In genomic region chr19:18644084-18644483, GRCm38 (mm10) we compare ENCODE assay signal across 22 mouse cellular contexts. TPM values are rescaled to one million over a fixed set of nuclear protein-coding genes. Genes with fewer than 3 reads are reported as not detected.
A peak's percentile ranks its signal among the peaks of the same experiment; 100 is the strongest.
DNase-seq lines count a peak whose midpoint lies in the region; ATAC-seq and TF ChIP-seq lines count a peak whose summit lies in the region.
"Had no signal": no experiment of that assay in that cellular context is flagged by ENCODE, and none has a peak within 500 bp of the region (broad histone marks: within the 10 kb centered on the region; RNA-seq: fewer than 3 reads in every experiment).

No protein-coding gene starts in this region.

- no peaks in the 10 kb centered on the region; the same call in 1 of the 2 replicates for H3K79me2 ChIP-seq in MEL (ENCODE audit: control insufficient read depth, insufficient read depth, low read length, poor library complexity)

- no peak for TF ChIP-seq RAD21 in MEL (IDR thresholded peaks at IDR 0.05; ENCODE audit: low read depth, low read length)

- peak; percentile 43 to 61; a peak in 2 of 4 replicates for TF ChIP-seq POLR2A in MEL (IDR thresholded peaks at IDR 0.05; ENCODE audit: control insufficient read depth in 1 of 2, insufficient read depth in 1 of 2, low read depth in 1 of 2, low read length in 2 of 2, poor library complexity in 1 of 2)

- H3K27me3 ChIP-seq in MEL (ENCODE audit: control insufficient read depth in 1 of 2, insufficient read depth in 2 of 2, low read length in 2 of 2): no peaks in the 10 kb centered on the region
- H3K27me3 ChIP-seq in intestine, embryonic 16.5 days (replicated peaks; ENCODE audit: control insufficient read depth, insufficient read depth, low read length): no peaks in the 10 kb centered on the region
- no peaks in the 10 kb centered on the region for H3K27me3 ChIP-seq in liver, postnatal 0 days (ENCODE audit: insufficient read depth, low read length)
- H3K27me3 ChIP-seq: forebrain, embryonic 13.5 days; hindbrain, embryonic 15.5 days; Patski had no signal

- no peak overlapping the region for H3K4me2 ChIP-seq in intestine, embryonic 16.5 days (ENCODE audit: low read depth, low read length)
- peak overlapping the region; percentile 39 for H3K4me2 ChIP-seq in liver, postnatal 0 days (ENCODE audit: low read depth, low read length)
- H3K4me2 ChIP-seq: forebrain, embryonic 13.5 days; heart, embryonic 11.5 days; hindbrain, embryonic 15.5 days had no signal

- H3K4me1 ChIP-seq in MEL (ENCODE audit: control insufficient read depth in 1 of 2, insufficient read depth in 2 of 2, low read length in 2 of 2): peaks cover 29 to 35% of the 10 kb centered on the region in 2 experiments
- H3K4me1 ChIP-seq in intestine, embryonic 16.5 days (ENCODE audit: control insufficient read depth, insufficient read depth, low read length): no peaks in the 10 kb centered on the region
- H3K4me1 ChIP-seq in liver, postnatal 0 days (ENCODE audit: insufficient read depth): 0 out of 2 replicates have a peak, but pooled peaks cover 3% of the 10 kb centered on the region
- H3K4me1 ChIP-seq: forebrain, embryonic 13.5 days; hindbrain, embryonic 15.5 days had no signal

- peak overlapping the region in 1 of 2 experiments; percentile 36; a peak in 1 of 4 replicates for H3K4me3 ChIP-seq in MEL (ENCODE audit: control insufficient read depth in 1 of 2, insufficient read depth in 1 of 2, low read depth in 2 of 2, low read length in 2 of 2)
- no peak overlapping the region for H3K4me3 ChIP-seq in intestine, embryonic 16.5 days (ENCODE audit: low read length)
- no peak overlapping the region for H3K4me3 ChIP-seq in liver, postnatal 0 days (ENCODE audit: low read depth, low read length)
- H3K4me3 ChIP-seq: forebrain, embryonic 13.5 days; hindbrain, embryonic 15.5 days had no signal

- no peaks in the 10 kb centered on the region for H3K9me3 ChIP-seq in MEL (replicated peaks; ENCODE audit: insufficient read depth, low read length)
- H3K9me3 ChIP-seq in intestine, embryonic 16.5 days (ENCODE audit: control insufficient read depth, low read length): no peaks in the 10 kb centered on the region
- no peaks in the 10 kb centered on the region for H3K9me3 ChIP-seq in liver, postnatal 0 days (ENCODE audit: low read length)
- H3K9me3 ChIP-seq: forebrain, embryonic 13.5 days; hindbrain, embryonic 15.5 days had no signal

- H3K36me3 ChIP-seq in MEL (ENCODE audit: control insufficient read depth in 1 of 2, insufficient read depth in 2 of 2, low read length in 2 of 2): peaks cover 10 to 51% of the 10 kb centered on the region in 2 experiments
- H3K36me3 ChIP-seq in intestine, embryonic 16.5 days (ENCODE audit: control insufficient read depth, insufficient read depth, low read length): no peaks in the 10 kb centered on the region
- H3K36me3 ChIP-seq in liver, postnatal 0 days (replicated peaks; ENCODE audit: insufficient read depth, low read length): peaks cover 5% of the 10 kb centered on the region; the same call in 1 of the 2 replicates
- H3K36me3 ChIP-seq: hindbrain, embryonic 15.5 days had no signal

- peak; percentile 55; the same call in 1 of the 2 replicates for ATAC-seq in intestine, embryonic 16.5 days
- ATAC-seq in liver, postnatal 0 days: peak; percentile 91
- ATAC-seq: activated CD4-positive, CD25-positive, alpha-beta regulatory T cell, adult 4 months; forebrain, embryonic 13.5 days; midbrain, embryonic 16.5 days; Patski had no signal

- intact Hi-C loops in heart, postnatal 36 days (cut with DNase I): loop anchor here (5.0 kb wide), 1 partner anchor 68 kb away; the partner anchor contains the start of gene D030056L22Rik

- no peak for TF ChIP-seq CTCF in MEL (IDR thresholded peaks at IDR 0.05 in 2 of 3, conservative IDR thresholded peaks at IDR 0.05 in 1 of 3; ENCODE audit: control insufficient read depth in 1 of 3, insufficient read depth in 1 of 3, low read depth in 2 of 3, low read length in 3 of 3, poor library complexity in 1 of 3, severe bottlenecking in 1 of 3)
- TF ChIP-seq CTCF in liver, postnatal 0 days (IDR thresholded peaks at IDR 0.05; ENCODE audit: low read depth): no peak

- TF ChIP-seq EP300 in MEL (IDR thresholded peaks at IDR 0.05; ENCODE audit: low read depth in 1 of 2, low read length in 2 of 2): peak; percentile 46 to 77; a peak in 2 of 4 replicates
- peak; percentile 31; the same call in 1 of the 2 replicates for TF ChIP-seq EP300 in liver, postnatal 0 days (IDR thresholded peaks at IDR 0.05; ENCODE audit: low read depth)

- 68% methylated on average over 6 of the region's 6 CpGs for WGBS in intestine, embryonic 16.5 days
- WGBS in liver, postnatal 0 days (ENCODE audit: insufficient replicate concordance): 44% methylated on average over 6 of the region's 6 CpGs

- DNase-seq in heart, adult 11 months: peak; percentile 15
- no peak for DNase-seq in heart, postnatal 36 days
- DNase-seq in MEL (ENCODE audit: low read depth, low spot score): peak; percentile 92
- DNase-seq in liver, postnatal 0 days: peak; percentile 36
- no peak for DNase-seq in lung, postnatal 14 days
- DNase-seq in thymus, postnatal 36 days: no peak
- no peak for DNase-seq in left cerebral cortex, adult 18-20 months (ENCODE audit: low spot score in 2 of 2)
- DNase-seq: adrenal gland, postnatal 14 days; cerebellum, postnatal 14 days; gastrocnemius, postnatal 36 days; kidney, adult 18-20 months; kidney, postnatal 25 days; layer of hippocampus, adult 9-11 months; lung, postnatal 4 days; spleen, adult 18-20 months had no signal

- H3K9ac ChIP-seq in MEL (ENCODE audit: control insufficient read depth, low read depth, low read length, poor library complexity, severe bottlenecking): peak overlapping the region; percentile 59
- H3K9ac ChIP-seq in intestine, embryonic 16.5 days (ENCODE audit: low read depth, low read length): no peak overlapping the region
- H3K9ac ChIP-seq in liver, postnatal 0 days (replicated peaks): no peak overlapping the region
- H3K9ac ChIP-seq: forebrain, embryonic 13.5 days; hindbrain, embryonic 15.5 days had no signal

- H3K27ac ChIP-seq in MEL (ENCODE audit: control insufficient read depth, low read depth, low read length): peak overlapping the region; percentile 98
- no peak overlapping the region for H3K27ac ChIP-seq in intestine, embryonic 16.5 days (ENCODE audit: low read length)
- peak overlapping the region; percentile 70; the same call in 1 of the 2 replicates for H3K27ac ChIP-seq in liver, postnatal 0 days (ENCODE audit: low read depth)
- H3K27ac ChIP-seq: forebrain, embryonic 13.5 days; hindbrain, embryonic 15.5 days had no signal

TF ChIP-seq in MEL, 35 proteins besides CTCF, POLR2A, EP300 and RAD21 (continues in another document):
- TF ChIP-seq ZC3H11A (IDR thresholded peaks at IDR 0.05; ENCODE audit: low read depth, low read length) (no peak), CHD1 (IDR thresholded peaks at IDR 0.05; ENCODE audit: low read depth, low read length) (no peak), CHD2 (IDR thresholded peaks at IDR 0.05; ENCODE audit: low read length) (no peak), NELFE (IDR thresholded peaks at IDR 0.05; ENCODE audit: low read depth, low read length) (peak; percentile 46; the same call in 1 of the 2 replicates), GATA1 (IDR thresholded peaks at IDR 0.05; ENCODE audit: low read depth, low read length) (peak; percentile 84), MAX (IDR thresholded peaks at IDR 0.05; ENCODE audit: low read length) (peak; percentile 78), USF1 (IDR thresholded peaks at IDR 0.05; ENCODE audit: low read depth, low read length) (peak; percentile 97), KAT2A (conservative IDR thresholded peaks at IDR 0.05; ENCODE audit: low read depth, low read length) (no peak), ELF1 (IDR thresholded peaks at IDR 0.05; ENCODE audit: low read depth, low read length) (no peak), MYB (IDR thresholded peaks at IDR 0.05; ENCODE audit: low read depth, low read length) (0 out of 2 replicates have a peak, but pooled peaks have one; percentile 17), MAFK (IDR thresholded peaks at IDR 0.05; ENCODE audit: borderline replicate concordance, low read depth, low read length) (no peak), NRF1 (IDR thresholded peaks at IDR 0.05; ENCODE audit: insufficient read depth, low read depth, low read length, poor library complexity, severe bottlenecking) (no peak), JUND (IDR thresholded peaks at IDR 0.05; ENCODE audit: low read depth, low read length) (0 out of 2 replicates have a peak, but pooled peaks have one; percentile 65), GABPA (IDR thresholded peaks at IDR 0.05; ENCODE audit: low read depth, low read length) (no peak), MAZ (IDR thresholded peaks at IDR 0.05; ENCODE audit: low read depth, low read length) (no peak), RCOR1 (IDR thresholded peaks at IDR 0.05; ENCODE audit: low read depth, low read length) (peak; percentile 12; the same call in 1 of the 2 replicates)

RNA-seq across cellular contexts. Expression of gene Nmrk1, which starts 12.3 kb away (rescaled TPM):
- total RNA-seq in heart, postnatal 36 days (2021): 1 to 10 TPM; 2.6 to 3.0 TPM
- 22.5 and 25.1 TPM in 2 replicates for total RNA-seq in MEL (2012; rRNA removed)
- 10 to 100 TPM in 1 of 2 experiments, not detected in 1; 18.5 TPM for polyA plus RNA-seq in MEL (2012; ENCODE audit: insufficient read depth in 1 of 2, insufficient read length in 2 of 2, low read depth in 1 of 2, low replicate concordance in 2 of 2, missing spikeins in 1 of 2)
- polyA plus RNA-seq in intestine, embryonic 16.5 days (2015; fragmentation: Nextera tagmentation; extraction: Ambion mirVana): 10.2 TPM in 2 replicates
- polyA plus RNA-seq in liver, postnatal 0 days (2015; fragmentation: Nextera tagmentation; extraction: Ambion mirVana): 10.9 and 12.6 TPM in 2 replicates
- total RNA-seq in left cerebral cortex, adult 18-20 months (2021): 1 to 10 TPM; 5.8 to 5.9 TPM

RNA-seq across cellular contexts. Expression of gene Ostf1, which starts 12.5 kb away (rescaled TPM):
- 10 to 100 TPM; 37.8 to 42.5 TPM for total RNA-seq in heart, postnatal 36 days (2021)
- total RNA-seq in MEL (2012; rRNA removed): 152 and 162 TPM in 2 replicates
- polyA plus RNA-seq in MEL (2012; ENCODE audit: insufficient read depth in 1 of 2, insufficient read length in 2 of 2, low read depth in 1 of 2, low replicate concordance in 2 of 2, missing spikeins in 1 of 2): 100 to 1,000 TPM in 1 of 2 experiments, not detected in 1; 117 TPM
- 106 and 108 TPM in 2 replicates for polyA plus RNA-seq in intestine, embryonic 16.5 days (2015; fragmentation: Nextera tagmentation; extraction: Ambion mirVana)
- polyA plus RNA-seq in liver, postnatal 0 days (2015; fragmentation: Nextera tagmentation; extraction: Ambion mirVana): 87.5 and 93.7 TPM in 2 replicates
- total RNA-seq in left cerebral cortex, adult 18-20 months (2021): 10 to 100 TPM; 14.0 to 16.2 TPM

RNA-seq across cellular contexts. Expression of gene Carnmt1, which starts 26.5 kb away (rescaled TPM):
- 10 to 100 TPM; 32.2 to 35.5 TPM for total RNA-seq in heart, postnatal 36 days (2021)
- total RNA-seq in MEL (2012; rRNA removed): 15.4 and 16.4 TPM in 2 replicates
- 10 to 100 TPM in 1 of 2 experiments, not detected in 1; 23.3 TPM for polyA plus RNA-seq in MEL (2012; ENCODE audit: insufficient read depth in 1 of 2, insufficient read length in 2 of 2, low read depth in 1 of 2, low replicate concordance in 2 of 2, missing spikeins in 1 of 2)
- 13.7 and 15.6 TPM in 2 replicates for polyA plus RNA-seq in intestine, embryonic 16.5 days (2015; fragmentation: Nextera tagmentation; extraction: Ambion mirVana)
- 13.2 and 15.5 TPM in 2 replicates for polyA plus RNA-seq in liver, postnatal 0 days (2015; fragmentation: Nextera tagmentation; extraction: Ambion mirVana)
- 10 to 100 TPM; 10.4 to 11.5 TPM for total RNA-seq in left cerebral cortex, adult 18-20 months (2021)

Comparison
In these comparisons a context has a peak if more than half of its experiments do, and no peak if none do; other contexts are left out.
1. DNase-seq: peak in heart, adult 11 months (single experiment), MEL (single experiment) and liver, postnatal 0 days (single experiment); none in heart, postnatal 36 days (0 of 2), lung, postnatal 14 days (single experiment), thymus, postnatal 36 days (0 of 2) and left cerebral cortex, adult 18-20 months (0 of 2).